Mouse (Mus musculus): ENCODE measurements around the gene Scn3a.

DNA sequence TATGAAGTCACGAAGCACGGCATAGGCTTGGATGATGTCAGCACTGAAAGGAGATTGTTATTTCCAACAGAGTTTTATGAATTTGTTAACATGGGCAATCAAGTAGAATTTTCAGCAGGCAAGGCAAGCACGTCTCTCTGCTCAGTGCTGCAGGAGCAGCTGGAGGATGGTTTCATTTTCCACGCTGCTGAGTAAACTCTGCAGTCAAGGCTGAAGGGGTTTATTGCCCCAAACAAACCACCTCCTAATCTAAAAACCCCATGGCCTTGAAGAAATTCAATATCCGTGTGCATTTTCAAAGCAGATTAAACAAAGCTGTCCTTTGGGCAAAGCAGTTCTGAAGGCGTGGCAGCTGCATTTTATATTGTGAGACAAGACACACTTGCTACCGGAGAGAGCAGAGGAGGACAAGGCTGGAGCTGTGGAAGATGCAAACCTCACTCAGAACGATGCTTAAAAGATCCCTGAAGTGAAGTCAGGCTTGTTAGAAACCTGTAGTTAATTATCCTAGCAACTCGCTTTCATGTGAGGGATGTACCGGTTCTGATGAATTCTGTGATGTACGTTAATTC lies 96.0 kb downstream of the Scn3a start:
- TF ChIP-seq CTCF (IDR thresholded peaks at IDR 0.05; ENCODE audit: extremely low read depth, insufficient read depth, insufficient read length, insufficient replicate concordance) (no peak), POLR2A (IDR thresholded peaks at IDR 0.05; ENCODE audit: low read depth, low read length) (no peak)

All from spleen, adult 2 months (tissue).